Mouse (Mus musculus) hindbrain, embryonic 11.5 days (tissue): Measurements from ENCODE around the gene Podxl2. TPM values are rescaled to one million over a fixed set of nuclear protein-coding genes. Genes with fewer than 3 reads are reported as not detected.
A peak's percentile ranks its signal among the peaks of the same experiment; 100 is the strongest.

Experiments
- ATAC-seq: fragments of 200-750 bp; cut with Nextera tagmentation; 2 replicates; pipeline ENCODE4 v1.8.0; 2017; ENCODE audit warnings: mild to moderate bottlenecking, moderate TSS enrichment, moderate library complexity; ENCODE audit not compliant: low FRiP score
- DNase-seq: peaks from one replicate; pipeline ENCODE4 v3.0.0-alpha.2; 2015; ENCODE audit warnings: low spot score
- H3K27ac ChIP-seq: fragments of 300-500 bp; sonication (generic); 2 replicates; pipeline ENCODE4 v1.5.1; 2014; ENCODE audit warnings: mild to moderate bottlenecking, low read depth, low read length
- H3K27me3 ChIP-seq: fragments of 300-500 bp; sonication (generic); 2 replicates; pipeline ENCODE4 v1.6.1; 2014; ENCODE audit warnings: mild to moderate bottlenecking, low read length, moderate library complexity, mixed read lengths; ENCODE audit not compliant: control insufficient read depth, insufficient read depth
- H3K36me3 ChIP-seq: fragments of 300-500 bp; sonication (generic); 2 replicates; pipeline ENCODE4 v1.6.1; 2014; ENCODE audit warnings: mild to moderate bottlenecking, low read length, moderate library complexity, mixed read lengths; ENCODE audit not compliant: control insufficient read depth, insufficient read depth
- H3K4me1 ChIP-seq: fragments of 300-500 bp; sonication (generic); replicated peaks from 2 replicates; pipeline ENCODE4 v1.6.1; 2014; ENCODE audit warnings: low read length, mixed read lengths; ENCODE audit not compliant: control insufficient read depth, insufficient read depth
- H3K4me2 ChIP-seq: fragments of 300-500 bp; sonication (generic); replicated peaks from 2 replicates; pipeline ENCODE4 v1.6.1; 2014; ENCODE audit warnings: mild to moderate bottlenecking, low read depth, low read length
- H3K4me3 ChIP-seq: fragments of 300-500 bp; sonication (generic); 2 replicates; pipeline ENCODE4 v1.5.1; 2014; ENCODE audit warnings: low read depth, low read length
- H3K9ac ChIP-seq: fragments of 300-500 bp; sonication (generic); 2 replicates; pipeline ENCODE4 v1.6.1; 2014; ENCODE audit warnings: low read depth, low read length
- H3K9me3 ChIP-seq: fragments of 300-500 bp; sonication (generic); 2 replicates; pipeline ENCODE4 v1.6.1; 2016; ENCODE audit warnings: low read length; ENCODE audit not compliant: control insufficient read depth
- WGBS: fragments of 180-500 bp; shearing (Covaris S2); extraction: QIAGEN DNeasy Blood & Tissue Kit; methylation state at CpG from one replicate; pipeline ENCODE4 v1.1.7; 2014; 5-methylcytosine and 5-hydroxymethylcytosine counted together
- polyA plus RNA-seq: library from polyadenylated mRNA; unstranded; fragments of >200 nt; fragmentation: Nextera tagmentation; extraction: Ambion mirVana; gene quantifications from 2 replicates; pipeline ENCODE4 v1.2.1, GENCODE M21; 2014

Podxl2 gene
- polyA plus RNA-seq, 1 experiment from 2014 or later = 156 TPM

DNA sequence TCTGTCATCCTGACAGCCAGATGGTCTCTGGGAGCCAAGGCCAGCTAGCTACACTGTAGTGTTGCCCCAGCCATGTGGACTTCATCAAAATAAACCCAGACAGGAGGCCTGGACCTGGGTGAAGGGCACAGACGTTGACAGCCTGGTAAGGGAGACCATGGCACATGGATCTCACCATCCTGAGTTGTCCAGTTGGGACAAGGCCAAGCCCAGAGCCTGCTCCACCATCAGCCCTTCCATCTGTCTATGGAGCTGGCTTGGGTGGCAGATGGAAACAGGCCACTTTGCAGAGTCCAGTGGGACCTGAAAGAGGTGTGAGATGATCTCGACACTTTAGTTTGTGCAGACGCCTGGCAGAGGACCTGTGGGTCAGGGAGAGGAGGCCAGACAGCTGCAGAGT lies 74.1 kb downstream of the Podxl2 start:
- DNase-seq (no peak), ATAC-seq (no peak)
- Histone ChIP-seq H3K4me2 (no peak overlapping the region), H3K4me3 (no peak overlapping the region), H3K36me3 (no peaks in the 10 kb centered on the region), H3K9ac (no peak overlapping the region), H3K4me1 (peaks cover 3% of the 10 kb centered on the region; the same call in 1 of the 2 replicates), H3K9me3 (no peaks in the 10 kb centered on the region), H3K27me3 (no peaks in the 10 kb centered on the region), H3K27ac (no peak overlapping the region)
- WGBS = 60% methylated on average over 3 of the region's 3 CpGs

DNA sequence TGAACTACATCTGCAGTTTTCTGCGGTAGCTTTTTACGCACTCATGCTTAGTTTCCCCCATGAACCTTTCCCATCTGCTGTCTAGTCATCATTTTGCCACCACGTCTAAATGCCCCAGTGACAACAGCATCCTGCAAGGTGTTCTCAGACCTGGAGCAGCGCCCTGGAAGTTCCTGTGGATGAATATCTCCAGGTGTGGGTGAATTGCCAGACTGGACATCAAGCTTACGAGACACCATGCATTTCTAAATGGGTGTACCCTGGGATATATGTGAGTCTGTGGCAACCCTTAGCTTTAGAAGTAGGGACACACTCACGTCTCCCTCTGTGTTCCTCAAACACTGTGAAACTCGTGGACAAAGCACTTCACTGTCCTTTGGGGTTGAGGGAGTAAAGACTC lies 74.7 kb downstream of the Podxl2 start:
- Histone ChIP-seq H3K4me2 (no peak overlapping the region), H3K36me3 (no peaks in the 10 kb centered on the region), H3K27ac (no peak overlapping the region), H3K9ac (no peak overlapping the region), H3K27me3 (no peaks in the 10 kb centered on the region), H3K4me3 (no peak overlapping the region), H3K4me1 (peaks cover 3% of the 10 kb centered on the region; the same call in 1 of the 2 replicates), H3K9me3 (no peaks in the 10 kb centered on the region)
- no peak for ATAC-seq
- WGBS = 84% methylated on average over 7 of the region's 7 CpGs
- no peak for DNase-seq

DNA sequence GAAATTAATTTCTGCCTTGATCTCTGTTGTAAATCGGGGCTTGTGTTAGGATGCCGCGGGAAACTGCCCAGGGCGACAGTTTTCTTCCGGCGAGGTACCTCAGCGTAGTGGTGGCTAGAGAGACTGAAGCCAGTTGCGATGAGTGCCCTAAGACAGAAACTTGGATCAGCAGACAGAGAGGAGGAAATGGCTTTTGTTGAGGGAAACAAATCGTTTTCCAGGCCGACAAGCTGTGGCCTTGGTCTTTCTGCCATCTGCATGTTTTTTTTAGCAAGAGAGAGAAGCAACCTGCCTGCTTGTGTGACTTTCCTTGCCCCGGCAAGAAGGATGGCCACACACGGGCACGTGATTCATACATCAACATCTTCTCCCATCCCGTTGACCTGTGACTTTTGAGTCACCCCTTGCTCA lies 80.3 kb downstream of the Podxl2 start:
- WGBS = 77% methylated on average over 14 of the region's 14 CpGs
- ATAC-seq = no peak
- Histone ChIP-seq H3K27me3 (no peaks in the 10 kb centered on the region), H3K9ac (no peak overlapping the region), H3K9me3 (no peaks in the 10 kb centered on the region), H3K27ac (no peak overlapping the region), H3K4me1 (no peaks in the 10 kb centered on the region), H3K36me3 (no peaks in the 10 kb centered on the region), H3K4me3 (no peak overlapping the region), H3K4me2 (no peak overlapping the region)
- no peak for DNase-seq

DNA sequence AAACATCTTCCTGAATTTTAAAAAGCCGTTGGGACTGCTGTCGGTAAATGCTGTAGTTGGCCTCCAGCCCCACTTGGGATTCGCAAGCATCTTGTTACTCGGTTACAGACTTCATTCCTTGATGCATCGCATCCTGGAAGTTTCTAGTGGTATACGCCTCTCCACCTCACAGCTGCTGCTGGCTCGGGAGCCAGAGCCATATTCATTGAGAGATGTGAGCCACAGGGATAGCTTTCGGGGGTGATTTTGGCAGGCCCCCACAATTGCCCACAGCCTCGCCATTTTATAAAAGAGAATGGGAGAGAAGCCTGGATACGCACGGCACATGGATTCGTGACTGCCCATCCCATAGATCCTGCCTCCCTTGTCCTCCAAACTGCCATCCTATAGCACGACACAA lies 81.0 kb downstream of the Podxl2 start:
- Histone ChIP-seq H3K27me3 (no peaks in the 10 kb centered on the region), H3K36me3 (no peaks in the 10 kb centered on the region), H3K4me2 (no peak overlapping the region), H3K27ac (no peak overlapping the region), H3K4me3 (no peak overlapping the region), H3K4me1 (no peaks in the 10 kb centered on the region), H3K9me3 (no peaks in the 10 kb centered on the region), H3K9ac (no peak overlapping the region)
- ATAC-seq = no peak
- WGBS = 82% methylated on average over 13 of the region's 13 CpGs
- DNase-seq = no peak

DNA sequence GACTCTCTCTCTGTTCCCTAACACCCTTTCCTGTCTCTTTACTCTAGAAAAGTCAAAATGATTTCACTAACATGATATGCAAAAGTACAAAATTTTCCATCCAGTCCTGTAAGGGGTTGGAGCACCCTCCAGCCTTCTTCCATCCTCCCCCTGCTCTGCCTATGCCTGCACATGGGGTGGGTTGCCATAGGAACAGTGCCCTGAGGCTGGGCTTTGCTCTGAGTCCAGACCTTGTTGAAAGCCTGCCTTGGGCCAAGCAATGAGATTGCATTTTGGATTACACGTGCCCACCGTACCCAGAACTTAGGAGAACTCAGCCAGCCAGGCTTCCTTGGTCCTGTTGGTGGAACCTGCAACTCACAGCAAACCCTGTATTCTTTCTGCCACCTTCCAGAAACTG lies 81.6 kb downstream of the Podxl2 start:
- Histone ChIP-seq H3K4me3 (no peak overlapping the region), H3K9ac (no peak overlapping the region), H3K4me2 (no peak overlapping the region), H3K27me3 (no peaks in the 10 kb centered on the region), H3K9me3 (no peaks in the 10 kb centered on the region), H3K4me1 (no peaks in the 10 kb centered on the region), H3K27ac (no peak overlapping the region), H3K36me3 (no peaks in the 10 kb centered on the region)
- no peak for ATAC-seq
- 41% methylated on average over 2 of the region's 2 CpGs for WGBS
- peak; percentile 54 for DNase-seq

Other genes starting within 250 kb of the Podxl2 start
- not detected in 2 replicates for gene Kbtbd12, start 237.1 kb downstream of the Podxl2 start, polyA plus RNA-seq
- gene Mgll, start 150.6 kb downstream of the Podxl2 start, polyA plus RNA-seq = 4.6 and 6.0 TPM in 2 replicates
- gene Abtb1, start 33.1 kb downstream of the Podxl2 start, polyA plus RNA-seq = 16.1 and 18.4 TPM in 2 replicates
- gene Mcm2, start 23.7 kb upstream of the Podxl2 start, polyA plus RNA-seq = 146 and 191 TPM in 2 replicates
- 40.1 and 45.4 TPM in 2 replicates for gene Tpra1, start 27.2 kb upstream of the Podxl2 start, polyA plus RNA-seq